Mouse (Mus musculus) cerebellum, postnatal 25 days (tissue): ENCODE data around the gene Klrk1.
"Not testable (repeated sequence)": the region's sequence is repeated elsewhere in the genome, so short reads cannot be mapped to it uniquely, and the experiment has no call there.

ENCODE experiments used
- DNase-seq, 2 experiments: peaks; one replicate each; pipeline ENCODE4 v3.0.0; 2021; ENCODE audit warnings: mixed read lengths in 2 of 2

Gene Klrk1

DNA sequence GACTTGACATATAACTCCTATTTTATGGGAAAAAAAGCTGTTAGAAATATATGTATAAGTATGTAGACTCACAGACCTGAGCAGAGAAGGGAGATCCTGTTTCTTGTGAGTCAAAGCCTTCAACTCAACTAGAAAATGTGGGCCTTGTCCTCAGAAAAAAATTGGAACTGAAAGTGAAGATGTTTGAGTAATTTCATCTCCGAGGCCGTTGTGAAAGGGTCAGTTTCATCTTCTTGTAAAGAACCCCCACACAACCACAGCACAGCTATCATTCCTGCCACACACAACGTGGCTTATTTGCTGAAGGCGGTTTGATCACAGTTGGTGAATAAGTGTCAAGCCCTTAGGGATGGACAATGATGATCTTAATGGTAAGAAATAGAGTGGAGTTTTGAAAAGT is at the start of gene Klrk1:
TSS of gene Klrk1 (minus strand) at position 130 of the 400 bp plus-strand sequence.
- DNase-seq = no peak

- not testable (repeated sequence) for DNase-seq
These were observed 37.6 kb upstream of the Klrk1 start for GRCm38 (mm10) chr6:129661301-129661700.

- DNase-seq = not testable (repeated sequence)
These were observed 36.9 kb upstream of the Klrk1 start, which contains the start of gene Klrc2 for GRCm38 (mm10) chr6:129660589-129660988. TSS of gene Klrc2 (minus strand) at chr6:129660689.

- not testable (repeated sequence) for DNase-seq
These were observed 20.4 kb upstream of the Klrk1 start for GRCm38 (mm10) chr6:129644054-129644453.

GRCm38 (mm10) chr6:129643237-129643636 is 19.6 kb upstream of the Klrk1 start, which contains the start of gene Klrc3:
TSS of gene Klrc3 (minus strand) at chr6:129643337.
- DNase-seq = not testable (repeated sequence)

- DNase-seq = not testable (repeated sequence)
These were observed 7.4 kb upstream of the Klrk1 start for GRCm38 (mm10) chr6:129631046-129631445.

GRCm38 (mm10) chr6:129608372-129608771 is 15.3 kb downstream of the Klrk1 start:
- no peak for DNase-seq

DNA sequence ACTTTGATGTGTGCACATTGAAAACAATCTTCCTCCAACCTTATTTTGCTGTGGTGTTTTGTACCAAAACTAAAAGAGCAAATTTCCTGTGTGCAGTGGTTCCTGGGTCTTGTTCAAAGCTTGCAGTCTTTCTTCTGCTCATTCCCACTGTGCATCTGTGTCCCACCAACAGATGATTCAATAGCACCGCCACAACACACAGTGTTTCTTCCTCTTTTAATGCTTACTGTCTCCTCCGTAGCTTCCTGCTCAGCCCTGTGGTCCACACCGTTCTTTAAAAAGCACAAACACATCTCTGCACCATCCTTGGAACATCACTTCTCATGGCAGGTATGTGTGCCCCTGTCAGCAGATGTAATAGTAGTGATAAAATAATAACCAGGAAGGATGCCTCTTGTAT is 32.2 kb downstream of the Klrk1 start, which contains the start of gene Klrd1:
TSS of gene Klrd1 (plus strand) at position 275 of the 400 bp plus-strand sequence.
- DNase-seq = no peak

GRCm38 (mm10) chr6:129583014-129583413 is 40.6 kb downstream of the Klrk1 start:
- no peak for DNase-seq

GRCm38 (mm10) chr6:129581896-129582295 is 41.8 kb downstream of the Klrk1 start:
- DNase-seq = no peak

- DNase-seq = no peak
These were observed 42.4 kb downstream of the Klrk1 start for GRCm38 (mm10) chr6:129581274-129581673.

GRCm38 (mm10) chr6:129577605-129578004 is 46.1 kb downstream of the Klrk1 start, which contains the start of gene Klre1:
TSS of gene Klre1 (plus strand) at chr6:129577905.
- no peak for DNase-seq

GRCm38 (mm10) chr6:129575315-129575714 is 48.3 kb downstream of the Klrk1 start:
- no peak for DNase-seq

GRCm38 (mm10) chr6:129565257-129565656 is 58.4 kb downstream of the Klrk1 start:
- no peak for DNase-seq
